Mouse (Mus musculus) T-helper 17 cell (primary cell): ENCODE results near the gene A130010J15Rik.

ENCODE experiments used
- in situ Hi-C, 2 experiments: fragments of 300-600 bp; cut with MboI, MseI; formaldehyde crosslinking; loops; 1 replicate in 1 of 2; 2 replicates in 1 of 2; pipeline ENCODE4 v1.15.1; 2025; ENCODE audit warnings: high pct_unique_total_duplicates in 2 of 2

Gene A130010J15Rik

DNA sequence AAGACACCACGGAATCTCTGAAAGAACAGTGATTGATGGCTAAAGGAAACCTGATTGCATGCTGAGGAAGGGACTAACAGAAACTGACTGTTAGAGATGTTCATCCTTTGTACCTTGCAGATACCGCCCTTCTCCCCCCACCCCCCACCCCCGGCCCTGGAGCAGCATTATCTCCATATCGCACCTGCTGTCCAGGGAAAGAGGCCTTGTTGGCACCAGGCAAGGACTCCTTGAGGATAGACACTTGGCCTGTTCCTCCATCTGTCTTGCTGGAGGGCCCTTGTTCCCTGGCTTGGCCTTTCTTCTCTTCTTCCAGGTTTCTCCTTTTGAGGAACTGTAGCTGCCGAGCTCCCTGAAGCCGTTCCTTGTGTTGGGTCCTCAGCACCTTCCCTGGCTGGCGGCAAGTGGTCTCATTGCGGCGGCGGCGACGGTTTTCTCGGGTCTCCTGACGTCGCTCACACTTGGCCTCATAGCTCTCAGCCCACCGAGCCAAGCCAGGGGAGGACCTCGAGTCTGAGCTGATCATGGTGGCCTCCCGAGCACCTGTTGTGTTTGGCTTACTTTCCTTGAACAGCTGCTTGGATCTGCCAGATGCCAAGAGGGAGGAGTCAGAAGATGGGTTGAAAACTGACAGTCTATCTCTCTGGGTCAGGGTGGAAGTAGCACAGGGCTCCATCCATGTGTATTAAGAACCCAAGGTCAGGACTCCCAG lies 29.8 kb downstream of the A130010J15Rik start:
- in situ Hi-C loops = no loop called here

DNA sequence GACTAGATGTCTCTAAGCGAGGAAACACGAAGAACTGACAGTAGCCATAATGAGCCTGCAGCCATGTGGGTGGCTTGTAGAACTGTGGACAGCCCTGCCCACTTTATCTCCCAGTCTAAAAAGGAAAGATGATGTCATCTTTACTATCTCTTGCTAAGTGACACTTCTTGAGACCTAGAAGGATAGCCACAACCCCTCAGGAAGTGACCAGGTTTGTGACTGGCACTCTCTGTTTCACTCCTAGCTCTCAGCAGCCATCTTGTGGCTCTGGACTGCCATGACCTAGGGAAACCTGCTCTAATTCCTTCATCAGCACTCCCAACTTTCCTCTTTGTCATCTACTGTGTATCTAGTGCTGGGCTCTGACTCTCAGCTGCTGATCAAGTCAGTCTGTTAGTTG lies 30.5 kb downstream of the A130010J15Rik start:
- in situ Hi-C loops = no loop called here

DNA sequence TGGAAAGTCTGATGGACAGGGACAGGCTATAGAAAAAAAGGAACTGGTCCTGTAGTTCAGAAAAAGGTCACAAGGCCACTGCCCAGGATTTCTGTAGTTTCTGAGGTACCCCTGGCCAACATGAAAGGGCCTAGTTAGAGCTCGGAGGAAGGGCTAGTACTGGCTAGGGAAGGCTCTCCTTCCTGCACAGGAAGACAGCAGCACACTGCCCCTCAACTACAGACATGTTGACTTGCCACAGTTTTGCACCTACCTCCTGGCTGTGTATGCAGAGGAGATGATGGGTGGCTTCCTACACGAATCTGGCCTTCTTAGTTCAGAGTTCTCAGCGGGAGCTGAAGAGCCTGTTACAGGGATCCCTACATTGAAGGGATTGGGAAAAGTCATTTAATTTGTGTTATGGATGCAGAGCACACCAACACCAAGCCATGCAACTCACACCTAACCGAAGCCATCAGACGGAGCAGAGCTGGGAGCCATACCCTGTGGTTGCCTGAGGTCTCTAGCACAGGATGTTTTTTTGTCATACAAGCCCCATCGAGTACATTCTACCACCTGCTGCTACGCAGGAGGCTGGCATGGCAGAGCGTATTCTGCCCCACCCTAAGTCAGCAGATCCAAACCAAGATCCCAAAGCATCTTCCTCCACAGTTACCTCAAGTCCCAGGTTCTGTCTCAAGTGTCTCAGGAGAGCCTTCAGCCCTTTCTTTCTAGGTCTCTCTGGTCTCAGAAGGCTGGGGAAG lies 33.0 kb downstream of the A130010J15Rik start:
- in situ Hi-C loops = no loop called here

DNA sequence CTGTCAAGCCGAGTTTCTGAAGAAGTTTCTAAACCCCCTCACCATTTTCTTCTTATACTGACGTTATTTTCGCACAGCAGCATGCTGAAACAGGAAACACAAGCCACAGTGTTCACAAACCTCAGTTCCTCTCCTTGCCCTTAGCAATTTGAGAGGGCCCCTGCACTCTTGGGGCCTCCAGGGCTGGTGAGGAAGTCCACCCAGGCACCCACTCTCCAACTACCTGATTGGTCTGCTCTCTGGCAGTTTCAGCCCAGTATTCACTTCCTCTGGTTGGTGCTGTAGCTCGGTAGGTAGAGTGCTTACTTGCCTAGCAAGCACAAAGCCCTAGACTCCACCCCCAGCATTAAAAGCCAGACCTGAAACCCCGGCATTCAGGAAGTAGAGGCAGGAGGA lies 33.5 kb downstream of the A130010J15Rik start, which contains the start of gene Traf3ip3:
Gene Traf3ip3, minus strand, starts transcription at position 321 of the 396 bp plus-strand sequence.
- in situ Hi-C loops = no loop called here

DNA sequence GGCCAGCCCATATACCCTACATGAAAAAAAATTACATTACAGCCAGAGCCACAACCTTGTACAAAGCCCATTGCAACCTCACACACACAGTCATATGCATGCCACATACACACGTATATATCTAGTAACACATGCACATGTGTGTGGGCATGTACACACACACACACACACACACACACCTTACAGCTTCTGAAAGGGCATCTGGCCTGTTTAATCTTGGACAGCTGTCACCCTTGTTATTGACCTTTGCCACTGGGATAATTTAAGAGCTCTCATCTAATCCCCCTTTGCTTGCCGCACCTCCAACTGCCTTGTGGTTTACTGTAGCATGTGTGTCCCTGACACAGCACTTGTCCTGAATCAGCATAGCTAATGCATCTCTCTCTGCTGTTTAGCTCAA lies 36.0 kb downstream of the A130010J15Rik start:
- in situ Hi-C loops = no loop called here

DNA sequence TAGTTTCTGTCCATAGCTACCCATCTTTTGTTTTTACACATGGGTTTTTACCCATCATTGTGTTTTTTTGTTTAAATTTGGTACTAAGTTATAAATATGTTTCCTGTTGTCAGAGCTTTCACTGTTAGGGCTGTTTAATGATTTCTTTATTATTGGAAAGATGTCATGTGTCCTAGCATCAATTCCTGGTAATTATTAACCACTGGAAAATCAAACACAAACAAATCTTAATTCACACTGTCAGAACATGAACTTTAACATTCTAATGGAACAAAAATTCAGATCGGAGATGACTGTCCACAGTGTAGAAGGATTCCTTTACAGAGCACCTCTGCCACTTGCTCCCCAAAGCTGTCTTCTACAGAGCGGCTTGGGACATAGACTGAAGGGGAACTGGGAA lies 37.6 kb downstream of the A130010J15Rik start:
- in situ Hi-C loops = loop anchor here in 1 of 2 experiments (5.0 kb wide), 1 partner anchor 122 kb away; no protein-coding TSS in a partner anchor

DNA sequence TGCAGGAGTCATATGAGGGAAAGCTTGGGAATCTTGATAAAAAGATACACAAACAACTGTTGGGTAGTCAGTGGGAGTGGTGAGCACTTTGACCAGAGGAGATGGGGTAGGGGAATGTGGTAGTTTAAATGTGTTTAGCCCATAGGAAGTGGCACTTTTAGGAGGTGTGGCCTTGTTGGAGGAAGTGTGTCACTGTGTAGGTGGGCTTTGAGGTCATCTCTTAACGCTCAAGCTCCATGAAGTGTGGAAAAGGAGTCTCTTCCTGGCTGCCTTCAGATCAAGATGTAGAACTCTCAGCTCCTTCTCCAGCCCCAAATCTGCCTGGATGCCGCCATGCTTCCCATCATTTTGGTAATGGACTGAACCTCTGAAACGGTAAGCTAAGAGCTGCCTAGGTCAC lies 39.7 kb downstream of the A130010J15Rik start, which contains the start of gene Lamb3:
Gene Lamb3, plus strand, starts transcription at position 197 of the 400 bp plus-strand sequence.
- in situ Hi-C loops = loop anchor here in 1 of 2 experiments (5.0 kb wide), 1 partner anchor 120 kb away; no protein-coding TSS in a partner anchor

DNA sequence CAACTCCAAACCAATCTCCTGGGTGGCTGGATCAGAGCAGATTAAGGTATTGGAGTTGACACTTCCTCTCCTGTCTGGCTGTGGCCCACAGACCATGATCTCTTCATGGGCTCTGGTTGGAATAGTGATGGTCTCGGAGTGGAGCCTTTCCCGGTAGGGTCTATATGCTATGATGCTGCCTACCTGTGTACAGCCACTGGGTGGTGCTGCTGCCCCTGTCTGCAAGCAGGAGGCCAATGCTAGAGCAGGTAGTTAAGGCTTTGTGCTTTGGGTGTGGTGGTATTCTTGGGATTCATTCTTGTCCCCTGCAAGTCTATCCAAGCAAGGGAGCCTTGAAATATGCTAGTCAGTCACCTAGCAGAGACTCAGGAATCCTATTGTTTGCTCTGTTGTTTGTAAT lies 40.3 kb downstream of the A130010J15Rik start:
- in situ Hi-C loops = loop anchor here in 1 of 2 experiments (5.0 kb wide), 1 partner anchor 119 kb away; no protein-coding TSS in a partner anchor

DNA sequence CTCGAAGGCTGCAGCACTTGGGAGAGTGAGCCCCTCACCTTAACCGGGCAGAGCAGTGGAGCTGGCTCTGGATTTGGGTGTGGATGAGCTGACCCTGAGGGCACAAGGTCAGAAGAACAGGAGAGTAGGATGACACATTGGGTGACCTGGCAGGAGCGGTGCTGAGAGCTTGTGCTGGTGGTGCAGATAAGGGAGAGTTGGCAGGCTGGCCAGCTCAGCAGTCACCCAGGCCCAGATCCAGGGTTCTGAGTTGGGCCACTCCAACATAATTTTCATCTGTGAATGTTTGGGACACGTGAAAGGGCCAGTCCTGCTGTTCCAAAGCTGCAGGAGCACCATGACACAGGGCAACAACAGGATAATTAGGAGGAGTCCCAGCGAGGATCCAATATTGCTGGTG lies 43.5 kb downstream of the A130010J15Rik start:
- in situ Hi-C loops = loop anchor here in 1 of 2 experiments (5.0 kb wide), 1 partner anchor 166 kb away; no protein-coding TSS in a partner anchor

DNA sequence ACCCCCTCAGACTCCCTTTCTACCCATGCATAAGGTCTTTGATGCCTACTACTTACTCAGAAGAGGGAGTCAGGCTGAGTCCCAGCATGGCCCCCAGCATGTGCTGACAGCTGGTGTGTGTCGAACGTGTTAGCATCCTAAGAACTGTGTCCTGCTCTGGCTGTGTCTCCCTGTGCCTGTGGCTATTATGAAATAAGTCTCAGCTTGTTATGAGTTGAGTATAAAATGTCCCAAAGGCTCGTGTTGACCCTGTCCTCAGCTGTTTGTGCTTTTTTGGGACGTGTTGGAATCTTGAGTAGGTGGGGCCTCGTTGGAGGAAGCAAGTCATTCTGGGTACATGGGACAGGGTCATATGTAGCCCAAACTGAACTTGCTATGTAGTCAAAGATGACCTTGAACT lies 46.2 kb downstream of the A130010J15Rik start:
- in situ Hi-C loops = loop anchor here in 1 of 2 experiments (5.0 kb wide), 1 partner anchor 163 kb away; no protein-coding TSS in a partner anchor

DNA sequence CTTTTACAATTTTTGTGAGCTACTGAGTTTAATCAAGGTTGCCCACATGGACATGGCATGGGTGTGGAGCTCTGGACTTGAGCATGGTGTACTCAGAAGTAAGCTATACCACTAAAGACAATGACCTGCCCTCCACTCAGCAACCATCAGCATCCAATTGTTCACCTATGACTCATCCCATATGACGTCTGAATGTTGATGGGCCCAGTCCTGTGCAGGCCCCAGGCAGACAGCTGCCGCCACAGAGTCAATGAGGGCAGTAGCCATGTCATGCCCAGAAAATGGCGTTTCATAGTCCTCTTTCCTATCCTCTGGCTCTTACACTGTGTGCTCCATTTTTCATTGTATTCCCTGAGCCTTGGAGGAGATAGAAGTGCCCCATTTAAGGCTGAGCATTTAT lies 48.2 kb downstream of the A130010J15Rik start:
- in situ Hi-C loops = no loop called here

DNA sequence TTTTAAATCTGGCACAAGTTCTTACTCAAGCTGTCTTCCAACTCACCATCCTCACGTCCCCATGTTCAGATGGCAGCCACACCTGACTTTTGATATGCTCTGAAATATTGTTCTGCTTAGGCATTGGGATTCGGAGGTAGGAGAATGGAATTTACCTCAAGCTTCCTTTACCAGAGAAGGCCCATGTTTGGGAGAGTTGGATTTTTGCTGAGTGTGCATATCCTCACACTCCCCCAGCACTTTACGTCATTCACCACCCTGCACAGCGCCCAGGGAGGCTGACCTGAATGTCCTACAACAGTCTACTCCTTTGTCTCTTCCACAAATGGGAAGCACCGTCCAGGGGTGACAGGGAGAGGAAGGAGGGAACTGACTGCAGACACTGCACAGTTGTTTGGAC lies 52.6 kb downstream of the A130010J15Rik start:
- in situ Hi-C loops = no loop called here

DNA sequence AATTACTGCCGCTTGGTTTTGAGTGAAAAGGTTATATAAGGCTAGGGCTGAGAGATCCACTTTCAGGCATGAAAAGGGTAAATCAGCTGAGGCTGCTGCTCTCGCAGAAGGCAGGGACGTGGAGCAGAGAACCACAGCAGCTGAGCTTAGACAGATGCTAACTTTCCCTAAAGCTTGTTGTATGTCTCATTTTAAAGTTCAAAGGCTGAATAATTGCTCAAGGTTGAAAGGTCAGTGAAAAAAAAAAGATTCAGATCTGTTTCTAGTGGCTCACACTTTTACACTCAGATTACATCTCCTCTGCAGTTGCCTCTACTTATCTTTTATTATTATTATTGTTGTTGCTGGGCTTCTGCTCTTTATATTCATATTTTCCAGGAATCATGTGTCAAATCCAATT lies 57.7 kb downstream of the A130010J15Rik start:
- in situ Hi-C loops = no loop called here

DNA sequence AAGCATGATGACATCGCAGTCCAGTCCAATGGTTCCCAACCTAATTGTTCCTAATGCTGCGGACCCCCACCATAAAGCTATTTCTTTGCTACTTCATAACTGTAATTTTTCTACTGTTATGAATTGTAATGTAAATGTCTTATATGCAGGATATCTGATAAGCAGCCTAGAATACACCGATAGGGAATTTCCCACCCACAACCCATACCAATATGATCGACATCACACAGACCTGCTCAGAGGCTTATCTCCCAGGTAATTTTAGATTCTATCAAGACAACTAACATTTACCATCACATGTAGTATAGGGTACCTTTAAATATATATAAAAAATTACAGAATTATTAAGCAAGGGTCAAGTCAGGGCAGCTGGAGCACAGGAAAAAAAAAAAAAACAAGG lies 58.3 kb downstream of the A130010J15Rik start:
- in situ Hi-C loops = no loop called here

DNA sequence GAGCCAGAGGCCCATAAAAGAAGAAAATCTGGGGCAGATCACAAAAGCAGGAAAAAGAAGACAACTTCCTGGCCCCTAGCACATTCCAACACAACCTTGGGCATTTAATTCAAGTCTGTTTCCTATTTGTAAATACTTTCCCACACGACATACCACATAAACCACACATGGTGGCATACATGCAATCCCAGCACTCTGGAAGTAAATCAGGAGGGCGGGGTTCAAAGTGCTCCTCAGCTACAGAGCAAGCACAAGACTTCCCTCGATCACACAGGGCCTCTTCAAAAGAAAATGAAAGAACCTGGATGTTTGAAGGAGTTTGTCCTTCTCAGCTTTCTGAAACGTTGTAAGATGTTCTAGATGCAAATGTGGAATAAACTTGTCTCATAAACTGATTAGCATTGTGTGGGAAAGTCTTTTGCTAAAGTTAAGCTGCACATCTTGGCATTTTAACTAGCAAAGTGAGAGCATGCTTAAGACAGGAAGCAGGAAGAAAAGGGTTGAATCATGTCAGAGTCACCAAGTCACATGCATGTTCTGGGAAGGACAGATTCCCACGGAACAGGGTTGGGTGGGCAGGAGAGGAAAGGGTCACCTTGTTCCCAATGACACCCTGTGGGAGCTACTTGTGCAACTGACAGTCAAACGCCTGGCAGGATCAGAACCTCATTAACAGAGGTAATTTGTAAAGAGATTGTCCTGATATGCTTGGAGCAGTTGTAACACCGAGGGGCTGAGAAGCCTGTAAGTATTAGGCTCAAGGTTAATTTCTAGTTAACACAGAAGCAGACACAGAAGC lies 59.1 kb downstream of the A130010J15Rik start:
- in situ Hi-C loops = no loop called here
